Mouse (Mus musculus): ENCODE data around the gene Rpgrip1l.

DNA sequence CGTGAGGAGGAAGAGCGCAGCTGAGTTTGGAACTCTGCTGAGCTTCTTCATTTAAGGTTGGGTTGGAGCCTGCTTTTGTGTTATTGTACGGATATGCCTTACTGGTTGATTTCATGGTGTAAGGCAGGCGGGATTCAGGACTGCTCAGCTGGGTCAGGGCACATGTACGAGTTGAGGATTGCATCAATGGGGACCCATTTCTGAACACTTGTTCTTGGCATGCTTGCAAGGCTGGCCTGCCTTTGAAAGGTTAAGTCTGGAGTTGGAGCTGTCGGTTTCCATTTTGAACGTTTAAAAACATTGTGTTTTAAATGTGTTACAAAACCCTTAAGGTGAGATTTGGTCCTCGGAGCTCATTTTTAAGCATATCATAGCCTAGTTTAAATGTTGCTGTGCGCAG, 16.0 kb upstream of the Rpgrip1l start:
- TF ChIP-seq POLR2A (IDR thresholded peaks at IDR 0.05; ENCODE audit: insufficient read depth, low read length), result no peak
- no peak for TF ChIP-seq CTCF (IDR thresholded peaks at IDR 0.05; ENCODE audit: low read depth, low read length)

All from ES-Bruce4 (cell line).